Mouse (Mus musculus): Measurements from ENCODE around the gene Smarcd1. TPM values are rescaled to one million over a fixed set of nuclear protein-coding genes. Genes with fewer than 3 reads are reported as not detected.
A peak's percentile ranks its signal among the peaks of the same experiment; 100 is the strongest.

Smarcd1 gene
- polyA plus RNA-seq, 1 experiment: 30.9 TPM

DNA sequence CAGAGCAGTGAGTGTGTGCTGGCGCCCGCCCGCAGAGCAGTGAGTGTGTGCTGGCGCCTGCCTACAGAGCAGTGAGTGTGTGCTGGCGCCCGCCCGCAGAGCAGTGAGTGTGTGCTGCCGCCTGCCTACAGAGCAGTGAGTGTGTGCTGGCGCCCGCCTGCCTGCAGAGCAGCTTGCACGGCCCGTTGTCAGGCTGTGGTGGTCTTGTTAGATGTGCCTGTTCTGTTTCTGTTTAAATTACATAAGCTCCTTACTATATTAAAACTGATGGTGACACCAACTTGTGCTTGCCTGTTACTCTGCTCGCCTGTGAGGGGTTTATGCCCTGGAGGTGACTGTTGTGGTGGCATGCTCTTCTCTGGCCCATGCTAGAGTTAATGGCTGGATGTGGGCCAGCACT, 6.2 kb downstream of the Smarcd1 start:
- Histone ChIP-seq H3K4me3 (ENCODE audit: control insufficient read depth, low read depth, low read length) (no peak overlapping the region), H3K36me3 (ENCODE audit: control insufficient read depth, insufficient read depth, low read length) (peaks cover 7% of the 10 kb centered on the region), H3K27ac (ENCODE audit: control insufficient read depth, insufficient read depth, low read depth, low read length) (no peak overlapping the region), H3K4me1 (ENCODE audit: control insufficient read depth, insufficient read depth, low read length) (0 out of 2 replicates have a peak, but pooled peaks cover 2% of the 10 kb centered on the region), H3K27me3 (ENCODE audit: control insufficient read depth, insufficient read depth, low read length) (no peaks in the 10 kb centered on the region)
- no peak for TF ChIP-seq CTCF (IDR thresholded peaks at IDR 0.05; ENCODE audit: control insufficient read depth, insufficient read depth, insufficient replicate concordance, low read depth, low read length)
- no peak for TF ChIP-seq POLR2A (IDR thresholded peaks at IDR 0.05; ENCODE audit: control insufficient read depth, low read depth, low read length)

DNA sequence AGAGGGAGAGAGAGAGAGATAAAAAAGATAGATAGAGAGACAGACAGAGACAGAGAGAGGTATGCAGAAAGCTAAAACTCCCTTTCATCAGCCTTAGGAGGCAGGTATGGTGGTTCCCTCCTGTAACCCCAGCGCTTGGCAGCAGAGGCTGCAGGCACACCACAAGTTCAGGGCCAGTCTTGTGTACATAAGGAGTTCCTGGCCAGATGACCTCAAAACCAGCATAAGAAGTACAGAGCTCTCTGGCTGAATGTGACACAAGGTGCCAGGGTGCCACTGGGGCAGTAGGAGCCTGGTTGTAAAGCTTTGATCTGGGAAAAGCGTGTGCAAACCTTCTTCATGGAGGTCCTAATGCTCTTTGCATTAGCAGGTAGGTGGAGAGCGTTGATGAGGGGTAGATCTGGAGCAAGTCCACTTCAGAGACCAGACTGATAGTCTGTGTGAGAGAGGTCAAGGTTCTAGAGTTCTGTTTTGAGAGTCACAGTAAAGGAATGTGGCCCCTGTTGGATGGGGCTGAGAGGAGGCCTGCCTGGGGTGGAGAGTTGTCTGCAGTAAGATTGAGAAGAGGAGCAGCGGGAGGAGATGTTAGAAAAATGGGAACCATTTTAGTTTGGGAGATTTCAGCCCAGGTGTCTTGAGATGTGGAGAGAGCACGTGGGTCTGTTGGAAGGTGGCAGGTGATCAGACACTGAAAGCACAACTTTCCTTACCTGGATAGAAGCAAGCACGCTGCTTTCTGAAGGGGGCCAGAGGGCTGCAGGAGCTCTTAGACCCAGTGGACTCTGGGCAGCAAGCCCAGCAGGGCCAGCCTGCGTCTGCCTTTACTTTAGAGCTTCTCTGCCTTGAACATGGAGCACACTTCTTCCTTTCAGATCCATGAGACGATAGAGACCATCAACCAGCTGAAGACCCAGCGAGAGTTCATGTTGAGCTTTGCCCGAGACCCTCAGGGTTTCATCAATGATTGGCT, 8.6 kb downstream of the Smarcd1 start:
- H3K4me1 ChIP-seq (ENCODE audit: control insufficient read depth, insufficient read depth, low read length): peaks cover 3% of the 10 kb centered on the region
- H3K4me3 ChIP-seq (ENCODE audit: control insufficient read depth, low read depth, low read length): no peak overlapping the region
- TF ChIP-seq CTCF (IDR thresholded peaks at IDR 0.05; ENCODE audit: control insufficient read depth, insufficient read depth, insufficient replicate concordance, low read depth, low read length) (no peak), POLR2A (IDR thresholded peaks at IDR 0.05; ENCODE audit: control insufficient read depth, low read depth, low read length) (no peak)
- H3K27ac ChIP-seq (ENCODE audit: control insufficient read depth, insufficient read depth, low read depth, low read length): no peak overlapping the region
- H3K27me3 ChIP-seq (ENCODE audit: control insufficient read depth, insufficient read depth, low read length): no peaks in the 10 kb centered on the region
- H3K36me3 ChIP-seq (ENCODE audit: control insufficient read depth, insufficient read depth, low read length): peaks cover 5% of the 10 kb centered on the region

DNA sequence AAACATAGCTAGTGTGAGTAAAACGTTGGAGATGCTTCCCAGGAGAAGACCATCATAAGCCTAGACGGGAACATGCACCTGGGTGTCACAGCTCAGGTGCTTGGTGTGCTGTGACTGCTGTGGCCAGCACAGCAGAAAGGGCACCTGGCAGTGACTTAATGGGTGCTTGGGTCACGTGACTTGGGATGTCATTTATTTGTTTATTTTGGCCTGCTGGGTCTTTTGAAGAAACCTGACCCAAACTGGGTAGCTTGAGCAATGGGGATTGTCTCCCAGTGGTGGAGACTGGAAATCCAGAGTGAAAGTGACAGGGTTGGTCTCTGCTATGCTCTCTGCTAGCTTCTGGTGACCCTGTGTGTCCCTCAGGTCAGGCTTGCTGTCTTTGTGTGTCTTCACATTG, 9.6 kb downstream of the Smarcd1 start:
- TF ChIP-seq CTCF (IDR thresholded peaks at IDR 0.05; ENCODE audit: control insufficient read depth, insufficient read depth, insufficient replicate concordance, low read depth, low read length): no peak
- TF ChIP-seq POLR2A (IDR thresholded peaks at IDR 0.05; ENCODE audit: control insufficient read depth, low read depth, low read length): no peak
- H3K27ac ChIP-seq (ENCODE audit: control insufficient read depth, insufficient read depth, low read depth, low read length): no peak overlapping the region
- no peak overlapping the region for H3K4me3 ChIP-seq (ENCODE audit: control insufficient read depth, low read depth, low read length)
- H3K27me3 ChIP-seq (ENCODE audit: control insufficient read depth, insufficient read depth, low read length): no peaks in the 10 kb centered on the region
- peaks cover 3% of the 10 kb centered on the region for H3K4me1 ChIP-seq (ENCODE audit: control insufficient read depth, insufficient read depth, low read length)
- peaks cover 5% of the 10 kb centered on the region for H3K36me3 ChIP-seq (ENCODE audit: control insufficient read depth, insufficient read depth, low read length)

DNA sequence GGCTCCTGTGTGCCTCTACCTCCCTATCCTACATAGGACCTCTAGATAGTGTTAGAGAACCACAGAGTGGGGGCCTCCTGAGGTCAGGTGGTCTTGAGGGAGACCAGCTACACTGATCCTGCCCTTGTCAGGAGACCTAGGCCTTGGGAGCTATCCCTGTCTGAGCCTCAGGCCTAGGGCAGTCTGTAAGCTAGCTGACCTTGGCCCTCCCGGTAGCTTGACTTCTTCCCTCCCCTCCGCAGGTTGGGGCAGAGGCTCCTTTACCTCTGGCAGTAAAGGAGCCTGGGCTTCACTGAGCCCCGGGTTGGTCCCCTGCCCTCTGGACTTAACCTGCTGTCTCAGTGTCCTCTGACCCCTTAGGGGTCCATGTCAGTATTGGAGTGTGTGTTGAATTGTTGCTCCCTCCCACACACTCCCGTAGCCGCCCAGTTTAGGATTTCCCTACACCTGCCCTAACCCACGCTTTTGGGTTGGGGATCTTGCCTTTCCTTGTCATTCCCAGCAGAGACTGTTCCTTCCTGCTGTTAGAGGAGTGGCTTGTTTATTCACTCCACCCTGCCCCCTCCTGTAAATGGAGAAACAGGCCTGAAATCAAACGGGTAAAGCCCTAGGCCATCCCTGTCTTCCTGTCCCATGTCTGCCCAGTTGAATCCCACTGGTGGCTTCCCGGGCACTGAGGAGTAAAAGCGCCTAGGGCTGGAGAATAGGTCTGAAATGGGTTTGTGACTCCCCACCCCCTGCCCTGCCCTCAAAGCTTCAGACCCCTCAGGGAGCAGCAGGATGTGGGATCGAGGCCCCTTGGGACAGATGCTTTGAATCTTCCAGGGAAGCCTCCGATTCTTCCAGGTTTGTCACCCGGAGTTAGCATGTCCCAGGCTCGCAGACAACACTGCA, 11.0 kb downstream of the Smarcd1 start:
- no peak for TF ChIP-seq CTCF (IDR thresholded peaks at IDR 0.05; ENCODE audit: control insufficient read depth, insufficient read depth, insufficient replicate concordance, low read depth, low read length)
- no peak for TF ChIP-seq POLR2A (IDR thresholded peaks at IDR 0.05; ENCODE audit: control insufficient read depth, low read depth, low read length)
- H3K4me1 ChIP-seq (ENCODE audit: control insufficient read depth, insufficient read depth, low read length): peaks cover 3% of the 10 kb centered on the region
- H3K4me3 ChIP-seq (ENCODE audit: control insufficient read depth, low read depth, low read length): no peak overlapping the region
- peak overlapping the region; percentile 3 for H3K27ac ChIP-seq (ENCODE audit: control insufficient read depth, insufficient read depth, low read depth, low read length)
- H3K36me3 ChIP-seq (ENCODE audit: control insufficient read depth, insufficient read depth, low read length): peaks cover 5% of the 10 kb centered on the region
- H3K27me3 ChIP-seq (ENCODE audit: control insufficient read depth, insufficient read depth, low read length): no peaks in the 10 kb centered on the region

DNA sequence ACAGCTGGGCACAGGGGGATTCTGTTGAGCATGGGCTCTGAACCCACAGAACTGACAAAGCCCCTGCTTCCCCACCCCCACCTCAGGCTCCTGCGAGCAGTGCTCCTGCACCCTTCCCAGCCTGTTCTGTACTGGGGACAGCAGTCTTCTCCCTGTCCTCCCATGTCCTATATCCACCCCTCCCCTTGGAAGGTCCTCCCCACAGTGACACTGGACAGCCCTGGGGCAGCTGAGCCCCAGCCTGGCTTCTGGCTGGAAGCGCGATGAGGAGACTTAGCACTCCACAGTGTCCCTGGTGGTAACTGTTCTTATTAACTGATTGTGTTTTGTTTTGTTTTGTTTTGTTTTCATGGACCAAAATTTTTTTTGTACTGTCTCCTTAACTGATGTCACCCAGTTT, 11.6 kb downstream of the Smarcd1 start:
- no peaks in the 10 kb centered on the region for H3K27me3 ChIP-seq (ENCODE audit: control insufficient read depth, insufficient read depth, low read length)
- H3K4me3 ChIP-seq (ENCODE audit: control insufficient read depth, low read depth, low read length): no peak overlapping the region
- TF ChIP-seq POLR2A (IDR thresholded peaks at IDR 0.05; ENCODE audit: control insufficient read depth, low read depth, low read length) (no peak), CTCF (IDR thresholded peaks at IDR 0.05; ENCODE audit: control insufficient read depth, insufficient read depth, insufficient replicate concordance, low read depth, low read length) (no peak)
- H3K36me3 ChIP-seq (ENCODE audit: control insufficient read depth, insufficient read depth, low read length): peaks cover 5% of the 10 kb centered on the region
- H3K27ac ChIP-seq (ENCODE audit: control insufficient read depth, insufficient read depth, low read depth, low read length): peak overlapping the region; percentile 66
- H3K4me1 ChIP-seq (ENCODE audit: control insufficient read depth, insufficient read depth, low read length): peaks cover 6% of the 10 kb centered on the region

DNA sequence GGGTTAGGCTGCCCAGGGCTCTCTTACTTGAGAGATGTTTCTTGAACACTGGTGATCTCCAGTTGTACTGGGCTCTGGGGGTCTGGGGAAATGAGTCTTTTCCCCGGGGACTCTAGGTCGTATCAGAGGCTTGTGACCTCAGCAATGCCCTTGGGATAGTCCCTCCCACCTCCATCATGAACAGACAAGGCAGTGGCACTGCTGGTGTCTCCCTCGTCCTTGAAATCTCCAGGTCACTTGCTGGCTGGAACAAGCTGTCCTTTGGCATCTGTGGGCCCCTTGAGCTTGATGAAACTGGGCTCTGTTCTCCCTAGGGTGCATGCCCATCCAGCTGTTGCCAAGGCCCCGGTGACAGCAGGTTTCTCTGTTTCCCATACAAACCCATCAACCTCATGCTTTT, 12.3 kb downstream of the Smarcd1 start:
- Histone ChIP-seq H3K36me3 (ENCODE audit: control insufficient read depth, insufficient read depth, low read length) (peaks cover 4% of the 10 kb centered on the region), H3K27ac (ENCODE audit: control insufficient read depth, insufficient read depth, low read depth, low read length) (peak overlapping the region; percentile 66), H3K4me3 (ENCODE audit: control insufficient read depth, low read depth, low read length) (no peak overlapping the region), H3K27me3 (ENCODE audit: control insufficient read depth, insufficient read depth, low read length) (no peaks in the 10 kb centered on the region), H3K4me1 (ENCODE audit: control insufficient read depth, insufficient read depth, low read length) (peaks cover 6% of the 10 kb centered on the region)
- TF ChIP-seq CTCF (IDR thresholded peaks at IDR 0.05; ENCODE audit: control insufficient read depth, insufficient read depth, insufficient replicate concordance, low read depth, low read length) (no peak), POLR2A (IDR thresholded peaks at IDR 0.05; ENCODE audit: control insufficient read depth, low read depth, low read length) (peak; percentile 30; the same call in 1 of the 2 replicates)

DNA sequence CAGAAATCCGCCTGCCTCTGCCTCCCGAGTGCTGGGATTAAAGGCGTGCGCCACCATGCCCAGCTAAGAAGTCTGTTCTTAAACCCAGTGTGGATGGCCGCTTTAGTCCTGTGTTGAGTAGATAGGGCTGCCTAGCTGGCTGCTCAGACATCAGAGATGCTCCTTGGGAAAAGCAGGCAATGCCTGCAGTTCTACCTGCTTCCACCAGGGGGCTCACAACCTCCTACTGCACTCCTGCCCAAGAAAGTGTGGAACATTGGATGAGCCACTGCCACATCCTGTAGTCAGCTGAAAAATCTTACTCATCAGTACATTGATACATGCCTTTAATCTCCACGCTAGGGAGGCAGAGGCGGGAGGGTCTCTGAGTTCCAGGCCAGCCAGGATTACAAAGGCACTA, 12.9 kb downstream of the Smarcd1 start:
- Histone ChIP-seq H3K27me3 (ENCODE audit: control insufficient read depth, insufficient read depth, low read length) (no peaks in the 10 kb centered on the region), H3K4me3 (ENCODE audit: control insufficient read depth, low read depth, low read length) (no peak overlapping the region), H3K36me3 (ENCODE audit: control insufficient read depth, insufficient read depth, low read length) (peaks cover 3% of the 10 kb centered on the region), H3K4me1 (ENCODE audit: control insufficient read depth, insufficient read depth, low read length) (peaks cover 6% of the 10 kb centered on the region), H3K27ac (ENCODE audit: control insufficient read depth, insufficient read depth, low read depth, low read length) (no peak overlapping the region)
- TF ChIP-seq CTCF (IDR thresholded peaks at IDR 0.05; ENCODE audit: control insufficient read depth, insufficient read depth, insufficient replicate concordance, low read depth, low read length) (peak; percentile 92), POLR2A (IDR thresholded peaks at IDR 0.05; ENCODE audit: control insufficient read depth, low read depth, low read length) (no peak)

All from testis, adult 2 months (tissue).